Mouse (Mus musculus) hindbrain, embryonic 16.5 days (tissue): ENCODE data around the gene Gm49373. TPM values are rescaled to one million over a fixed set of nuclear protein-coding genes. Genes with fewer than 3 reads are reported as not detected.
A peak's percentile ranks its signal among the peaks of the same experiment; 100 is the strongest.
"Not testable (repeated sequence)": the region's sequence is repeated elsewhere in the genome, so short reads cannot be mapped to it uniquely, and the experiment has no call there.

ENCODE experiments used
- ATAC-seq: fragments of 200-750 bp; cut with Nextera tagmentation; 2 replicates; pipeline ENCODE4 v1.8.0; 2017; ENCODE audit warnings: moderate TSS enrichment, moderate library complexity
- H3K27ac ChIP-seq: fragments of 300-500 bp; sonication (generic); 2 replicates; pipeline ENCODE4 v1.5.1; 2014; ENCODE audit warnings: low read depth, mild to moderate bottlenecking, control low read depth, low read length, moderate library complexity
- H3K27me3 ChIP-seq: fragments of 300-500 bp; sonication (generic); replicated peaks from 2 replicates; pipeline ENCODE4 v1.6.1; 2014; ENCODE audit warnings: low read length; ENCODE audit not compliant: control insufficient read depth, insufficient read depth
- H3K36me3 ChIP-seq: fragments of 300-500 bp; sonication (generic); 2 replicates; pipeline ENCODE4 v1.6.1; 2014; ENCODE audit warnings: mild to moderate bottlenecking, low read length, moderate library complexity, mixed read lengths; ENCODE audit not compliant: control insufficient read depth, insufficient read depth
- H3K4me1 ChIP-seq: fragments of 300-500 bp; sonication (generic); 2 replicates; pipeline ENCODE4 v1.6.1; 2014; ENCODE audit warnings: low read depth, low read length; ENCODE audit not compliant: control insufficient read depth, insufficient read depth
- H3K4me2 ChIP-seq: fragments of 300-500 bp; sonication (generic); 2 replicates; pipeline ENCODE4 v1.6.1; 2014; ENCODE audit warnings: mild to moderate bottlenecking, low read length, control low read depth, moderate library complexity
- H3K4me3 ChIP-seq: fragments of 300-500 bp; sonication (generic); 2 replicates; pipeline ENCODE4 v1.5.1; 2014; ENCODE audit warnings: mild to moderate bottlenecking, low read length, control low read depth, moderate library complexity
- H3K9ac ChIP-seq: fragments of 300-500 bp; sonication (generic); 2 replicates; pipeline ENCODE4 v1.6.1; 2014; ENCODE audit warnings: low read depth, mild to moderate bottlenecking, control low read depth, low read length, moderate library complexity
- H3K9me3 ChIP-seq: fragments of 300-500 bp; sonication (generic); 2 replicates; pipeline ENCODE4 v1.6.1; 2014; ENCODE audit warnings: mild to moderate bottlenecking, low read length, moderate library complexity; ENCODE audit not compliant: control insufficient read depth
- WGBS: fragments of 180-500 bp; shearing (Covaris S2); extraction: QIAGEN DNeasy Blood & Tissue Kit; methylation state at CpG from one replicate; pipeline ENCODE4 v1.1.7; 2014; 5-methylcytosine and 5-hydroxymethylcytosine counted together
- polyA plus RNA-seq: library from polyadenylated mRNA; unstranded; fragments of >200 nt; fragmentation: Nextera tagmentation; extraction: Ambion mirVana; gene quantifications from 2 replicates; pipeline ENCODE4 v1.2.1, GENCODE M21; 2015

Gm49373 gene
- polyA plus RNA-seq, 1 experiment from 2014 or later, result 1.3 TPM

GRCm38 (mm10) chr9:21044785-21045184 is 28.1 kb downstream of the Gm49373 start:
- WGBS, result 71% methylated on average over 1 of the region's 1 CpGs
- H3K4me2 ChIP-seq, H3K4me1 ChIP-seq, ATAC-seq, H3K4me3 ChIP-seq, H3K27me3 ChIP-seq, H3K36me3 ChIP-seq, H3K27ac ChIP-seq, H3K9me3 ChIP-seq, H3K9ac ChIP-seq: not testable (repeated sequence)

GRCm38 (mm10) chr9:21043563-21043962 is 29.3 kb downstream of the Gm49373 start:
- Histone ChIP-seq H3K27ac (no peak overlapping the region), H3K36me3 (no peaks in the 10 kb centered on the region), H3K9ac (no peak overlapping the region), H3K27me3 (peaks cover 12% of the 10 kb centered on the region), H3K4me1 (no peaks in the 10 kb centered on the region), H3K9me3 (no peaks in the 10 kb centered on the region), H3K4me3 (no peak overlapping the region), H3K4me2 (no peak overlapping the region)
- ATAC-seq, result no peak
- 89% methylated on average over 4 of the region's 4 CpGs for WGBS

GRCm38 (mm10) chr9:21041308-21041707 is 31.6 kb downstream of the Gm49373 start:
- H3K9ac ChIP-seq, result no peak overlapping the region
- 48% methylated on average over 4 of the region's 4 CpGs for WGBS
- no peaks in the 10 kb centered on the region for H3K36me3 ChIP-seq
- no peak overlapping the region for H3K4me2 ChIP-seq
- H3K9me3 ChIP-seq, result no peaks in the 10 kb centered on the region
- peaks cover 14% of the 10 kb centered on the region for H3K4me1 ChIP-seq
- H3K27ac ChIP-seq, result no peak overlapping the region
- no peak overlapping the region for H3K4me3 ChIP-seq
- H3K27me3 ChIP-seq, result peaks cover 24% of the 10 kb centered on the region
- ATAC-seq, result no peak

- 61% methylated on average over 3 of the region's 3 CpGs for WGBS
- H3K9me3 ChIP-seq, result no peaks in the 10 kb centered on the region
- H3K27ac ChIP-seq, result no peak overlapping the region
- H3K4me3 ChIP-seq, result no peak overlapping the region
- no peak overlapping the region for H3K9ac ChIP-seq
- H3K36me3 ChIP-seq, result no peaks in the 10 kb centered on the region
- no peak for ATAC-seq
- H3K27me3 ChIP-seq, result peaks cover 39% of the 10 kb centered on the region
- H3K4me2 ChIP-seq, result no peak overlapping the region
- peaks cover 22% of the 10 kb centered on the region for H3K4me1 ChIP-seq
Measured at GRCm38 (mm10) chr9:21039779-21040178, 33.1 kb downstream of the Gm49373 start.

- Histone ChIP-seq H3K4me3 (peak overlapping the region; percentile 54), H3K9me3 (no peaks in the 10 kb centered on the region), H3K36me3 (no peaks in the 10 kb centered on the region), H3K4me2 (peak overlapping the region; percentile 82), H3K4me1 (peaks cover 36% of the 10 kb centered on the region), H3K27ac (no peak overlapping the region), H3K27me3 (peaks cover 53% of the 10 kb centered on the region), H3K9ac (peak overlapping the region; percentile 79)
- peak; percentile 75 for ATAC-seq
- 2% methylated on average over 31 of the region's 31 CpGs for WGBS
Measured at GRCm38 (mm10) chr9:21037481-21037891, 35.4 kb downstream of the Gm49373 start.

GRCm38 (mm10) chr9:21036666-21037065 is 36.2 kb downstream of the Gm49373 start:
- no peaks in the 10 kb centered on the region for H3K36me3 ChIP-seq
- peaks cover 40% of the 10 kb centered on the region for H3K4me1 ChIP-seq
- ATAC-seq, result no peak

GRCm38 (mm10) chr9:21036161-21036560 is 36.7 kb downstream of the Gm49373 start:
- Histone ChIP-seq H3K4me2 (peak overlapping the region; percentile 82), H3K36me3 (no peaks in the 10 kb centered on the region), H3K4me1 (peaks cover 41% of the 10 kb centered on the region), H3K27ac (no peak overlapping the region), H3K9me3 (no peaks in the 10 kb centered on the region), H3K9ac (no peak overlapping the region), H3K27me3 (peaks cover 55% of the 10 kb centered on the region), H3K4me3 (no peak overlapping the region)
- no peak for ATAC-seq
- WGBS, result 8% methylated on average over 20 of the region's 20 CpGs

More at GRCm38 (mm10) chr9:21036666-21037065, 36.2 kb downstream of the Gm49373 start:
- no peak overlapping the region for H3K27ac ChIP-seq
- H3K9me3 ChIP-seq, result no peaks in the 10 kb centered on the region
- H3K4me2 ChIP-seq, result peak overlapping the region; percentile 82
- WGBS, result under 1% methylated on average over 22 of the region's 22 CpGs
- H3K9ac ChIP-seq, result peak overlapping the region; percentile 79
- H3K4me3 ChIP-seq, result peak overlapping the region; percentile 54
- H3K27me3 ChIP-seq, result peaks cover 55% of the 10 kb centered on the region

GRCm38 (mm10) chr9:21035586-21035985 is 37.3 kb downstream of the Gm49373 start:
- Histone ChIP-seq H3K4me3 (peak overlapping the region; percentile 18; the same call in 1 of the 2 replicates), H3K4me1 (peaks cover 46% of the 10 kb centered on the region), H3K9ac (no peak overlapping the region; the same call in 1 of the 2 replicates), H3K27ac (no peak overlapping the region), H3K36me3 (no peaks in the 10 kb centered on the region), H3K9me3 (no peaks in the 10 kb centered on the region), H3K27me3 (peaks cover 55% of the 10 kb centered on the region), H3K4me2 (peak overlapping the region; percentile 35; the same call in 1 of the 2 replicates)
- no peak for ATAC-seq
- 20% methylated on average over 9 of the region's 9 CpGs for WGBS

- WGBS, result 5% methylated on average over 17 of the region's 17 CpGs
- no peaks in the 10 kb centered on the region for H3K9me3 ChIP-seq
- no peak overlapping the region for H3K9ac ChIP-seq
- H3K4me1 ChIP-seq, result peaks cover 54% of the 10 kb centered on the region
- H3K27ac ChIP-seq, result no peak overlapping the region
- no peak overlapping the region for H3K4me3 ChIP-seq
- H3K27me3 ChIP-seq, result peaks cover 57% of the 10 kb centered on the region
- H3K4me2 ChIP-seq, result peak overlapping the region; percentile 35; the same call in 1 of the 2 replicates
- ATAC-seq, result no peak
- no peaks in the 10 kb centered on the region for H3K36me3 ChIP-seq
Measured at GRCm38 (mm10) chr9:21034481-21035085, 38.3 kb downstream of the Gm49373 start.
